Mouse (Mus musculus): ENCODE measurements around the gene Vwa7.

- no peak for TF ChIP-seq CTCF (IDR thresholded peaks at IDR 0.05; ENCODE audit: borderline replicate concordance, insufficient read depth, low read length)
- peak; percentile 85 for TF ChIP-seq POLR2A (IDR thresholded peaks at IDR 0.05; ENCODE audit: low read depth, low read length)
Observed at GRCm38 (mm10) chr17:35000717-35001451, 15.5 kb upstream of the Vwa7 start, which contains the start of gene Vars.
